Comparison of ENCODE assay signal across 14 mouse cellular contexts in the genomic region with DNA sequence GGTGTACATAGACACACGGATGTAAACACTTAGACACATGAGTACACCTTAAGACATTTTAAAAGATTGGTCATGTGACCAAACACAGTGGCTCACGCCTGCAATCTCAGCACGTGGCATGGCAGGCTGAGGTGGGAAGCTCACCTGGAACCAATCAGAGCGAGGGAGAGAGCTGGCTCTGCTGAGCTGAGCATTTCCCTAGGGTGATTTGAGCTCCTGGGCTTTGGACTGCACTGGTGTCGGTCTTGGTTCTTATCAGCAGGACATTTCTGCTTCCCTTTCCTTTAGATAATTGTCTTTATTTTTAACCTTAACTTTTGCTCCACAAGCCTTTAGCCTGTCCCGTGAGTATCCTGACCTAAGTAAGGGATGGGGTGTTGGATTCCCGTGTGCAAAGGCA. TPM values are rescaled to one million over a fixed set of nuclear protein-coding genes. Genes with fewer than 3 reads are reported as not detected.
DNase-seq lines count a peak whose midpoint lies in the region; ATAC-seq and TF ChIP-seq lines count a peak whose summit lies in the region.
"Had no signal": no experiment of that assay in that cellular context is flagged by ENCODE, and none has a peak within 500 bp of the region (broad histone marks: within the 10 kb centered on the region; RNA-seq: fewer than 3 reads in every experiment).

No protein-coding gene starts in this region.

- peak; percentile 55 for DNase-seq in kidney, adult 9 months
- no peak for DNase-seq in CH12.LX (ENCODE audit: extremely low read depth)
- DNase-seq in c-Kit-positive CD71-positive TER-119-positive erythroid progenitor cells, embryonic 14.5 days (ENCODE audit: low spot score): no peak
- no peak for DNase-seq in cerebellum, postnatal 10 days
- DNase-seq: cerebellum, postnatal 14 days; liver, embryonic 13.5 days; thymus, adult 2 months had no signal

- no peak overlapping the region for H3K4me2 ChIP-seq in forebrain, embryonic 13.5 days
- H3K4me2 ChIP-seq in forebrain, embryonic 15.5 days (replicated peaks): no peak overlapping the region
- H3K4me2 ChIP-seq in kidney, embryonic 16.5 days (replicated peaks; ENCODE audit: low read depth, low read length): no peak overlapping the region
- no peak overlapping the region for H3K4me2 ChIP-seq in CH12.LX (ENCODE audit: insufficient read depth, low read depth, poor library complexity, severe bottlenecking)
- peak overlapping the region; percentile 26 for H3K4me2 ChIP-seq in liver, embryonic 12.5 days
- H3K4me2 ChIP-seq: heart, embryonic 15.5 days; liver, embryonic 13.5 days; neural tube, embryonic 13.5 days had no signal

- in situ Hi-C loops in CH12.LX (cut with MboI; ENCODE audit: low pct_ligation_motif_present, low pct_unique_long_range_greater_than_20kb, low sequenced_read_pairs): no loop called here

- H3K27ac ChIP-seq in forebrain, embryonic 13.5 days: no peak overlapping the region
- H3K27ac ChIP-seq in forebrain, embryonic 15.5 days (replicated peaks): no peak overlapping the region
- H3K27ac ChIP-seq in kidney, embryonic 16.5 days (ENCODE audit: low read length): no peak overlapping the region
- no peak overlapping the region for H3K27ac ChIP-seq in CH12.LX (ENCODE audit: insufficient read depth, low read depth)
- no peak overlapping the region for H3K27ac ChIP-seq in liver, embryonic 12.5 days
- H3K27ac ChIP-seq: heart, embryonic 15.5 days; liver, embryonic 13.5 days; midbrain, embryonic 10.5 days; neural tube, embryonic 13.5 days had no signal

- dilution Hi-C loops in CH12.LX (cut with MboI; ENCODE audit: extremely low pct_ligation_motif_present, extremely low pct_unique_long_range_greater_than_20kb, low sequenced_read_pairs): no loop called here

- H3K27me3 ChIP-seq in forebrain, embryonic 13.5 days: no peaks in the 10 kb centered on the region
- H3K27me3 ChIP-seq in forebrain, embryonic 15.5 days: no peaks in the 10 kb centered on the region
- H3K27me3 ChIP-seq in kidney, embryonic 16.5 days (ENCODE audit: insufficient read depth, low read length): no peaks in the 10 kb centered on the region
- H3K27me3 ChIP-seq in CH12.LX (replicated peaks): no peaks in the 10 kb centered on the region
- H3K27me3 ChIP-seq in liver, embryonic 12.5 days (replicated peaks): 0 out of 2 replicates have a peak, but pooled peaks cover 3% of the 10 kb centered on the region
- H3K27me3 ChIP-seq: heart, embryonic 15.5 days; neural tube, embryonic 13.5 days had no signal

- no peaks in the 10 kb centered on the region for H3K79me2 ChIP-seq in CH12.LX (replicated peaks; ENCODE audit: control insufficient read depth, extremely low read depth, insufficient read depth, poor library complexity, severe bottlenecking)

- WGBS in forebrain, embryonic 13.5 days: 69% methylated on average over 7 of the region's 7 CpGs
- 65% methylated on average over 7 of the region's 7 CpGs for whole genome bisulfite sequencing in forebrain, embryonic 15.5 days
- 60% methylated on average over 7 of the region's 7 CpGs for WGBS in kidney, embryonic 16.5 days
- 19% methylated on average over 7 of the region's 7 CpGs for WGBS in liver, embryonic 12.5 days (ENCODE audit: insufficient replicate concordance)

- H3K36me3 ChIP-seq in forebrain, embryonic 13.5 days (ENCODE audit: poor library complexity, severe bottlenecking): peaks cover 26% of the 10 kb centered on the region
- peaks cover 12% of the 10 kb centered on the region for H3K36me3 ChIP-seq in forebrain, embryonic 15.5 days
- peaks cover 16% of the 10 kb centered on the region for H3K36me3 ChIP-seq in kidney, embryonic 16.5 days (ENCODE audit: insufficient read depth, low read length)
- peaks cover 23 to 47% of the 10 kb centered on the region in 2 experiments for H3K36me3 ChIP-seq in CH12.LX (replicated peaks in 1 of 2; ENCODE audit: control insufficient read depth in 1 of 2, insufficient read depth in 1 of 2, low read length in 1 of 2)
- H3K36me3 ChIP-seq in liver, embryonic 12.5 days: peaks cover 22% of the 10 kb centered on the region

- no peak for TF ChIP-seq CTCF in CH12.LX (conservative IDR thresholded peaks at IDR 0.05 in 1 of 2, IDR thresholded peaks at IDR 0.05 in 1 of 2; ENCODE audit: low read depth in 2 of 2, low read length in 2 of 2)

- no peaks in the 10 kb centered on the region for H3K9me3 ChIP-seq in forebrain, embryonic 13.5 days (replicated peaks)
- no peaks in the 10 kb centered on the region for H3K9me3 ChIP-seq in forebrain, embryonic 15.5 days
- no peaks in the 10 kb centered on the region for H3K9me3 ChIP-seq in kidney, embryonic 16.5 days (ENCODE audit: low read length)
- H3K9me3 ChIP-seq in CH12.LX (replicated peaks; ENCODE audit: low read length): no peaks in the 10 kb centered on the region
- H3K9me3 ChIP-seq in liver, embryonic 12.5 days (replicated peaks): no peaks in the 10 kb centered on the region
- H3K9me3 ChIP-seq: heart, embryonic 15.5 days; liver, embryonic 13.5 days; midbrain, embryonic 10.5 days; neural tube, embryonic 13.5 days had no signal

- no peak overlapping the region for H3K4me3 ChIP-seq in forebrain, embryonic 13.5 days
- no peak overlapping the region for H3K4me3 ChIP-seq in forebrain, embryonic 15.5 days
- no peak overlapping the region for H3K4me3 ChIP-seq in kidney, embryonic 16.5 days (ENCODE audit: low read length)
- H3K4me3 ChIP-seq in CH12.LX (replicated peaks in 1 of 3; ENCODE audit: low read depth in 2 of 3, low read length in 2 of 3, poor library complexity in 1 of 3): no peak overlapping the region
- H3K4me3 ChIP-seq in liver, embryonic 12.5 days: no peak overlapping the region
- H3K4me3 ChIP-seq: heart, embryonic 15.5 days; liver, embryonic 13.5 days; midbrain, embryonic 10.5 days; neural tube, embryonic 13.5 days had no signal

- no peak for TF ChIP-seq POLR2A in CH12.LX (IDR thresholded peaks at IDR 0.05; ENCODE audit: low read depth, low read length)

- no peak for TF ChIP-seq RAD21 in CH12.LX (IDR thresholded peaks at IDR 0.05; ENCODE audit: low read depth, low read length)

- no peak for TF ChIP-seq EP300 in CH12.LX (IDR thresholded peaks at IDR 0.05; ENCODE audit: low read length)

- no peak overlapping the region for H3K9ac ChIP-seq in forebrain, embryonic 13.5 days
- no peak overlapping the region for H3K9ac ChIP-seq in forebrain, embryonic 15.5 days (replicated peaks)
- H3K9ac ChIP-seq in kidney, embryonic 16.5 days (replicated peaks; ENCODE audit: low read length): no peak overlapping the region
- no peak overlapping the region for H3K9ac ChIP-seq in CH12.LX (ENCODE audit: insufficient read depth, low read depth)
- no peak overlapping the region for H3K9ac ChIP-seq in liver, embryonic 12.5 days
- H3K9ac ChIP-seq: heart, embryonic 15.5 days; liver, embryonic 13.5 days; neural tube, embryonic 13.5 days had no signal

- H3K4me1 ChIP-seq in forebrain, embryonic 13.5 days: no peaks in the 10 kb centered on the region
- H3K4me1 ChIP-seq in forebrain, embryonic 15.5 days: no peaks in the 10 kb centered on the region
- H3K4me1 ChIP-seq in kidney, embryonic 16.5 days (ENCODE audit: insufficient read depth, low read length): peaks cover 16% of the 10 kb centered on the region
- H3K4me1 ChIP-seq in CH12.LX (ENCODE audit: control insufficient read depth in 1 of 2, insufficient read depth in 2 of 2): no peaks in the 10 kb centered on the region
- peaks cover 59% of the 10 kb centered on the region for H3K4me1 ChIP-seq in liver, embryonic 12.5 days
- H3K4me1 ChIP-seq: neural tube, embryonic 13.5 days had no signal

- ATAC-seq in forebrain, embryonic 13.5 days: 0 out of 2 replicates have a peak, but pooled peaks have one; percentile 36
- no peak for ATAC-seq in forebrain, embryonic 15.5 days (replicated peaks)
- ATAC-seq in kidney, embryonic 16.5 days (ENCODE audit: low FRiP score, low TSS enrichment): no peak
- ATAC-seq in liver, embryonic 12.5 days: no peak

RNA-seq across cellular contexts. Expression of gene Msmp, which starts 3.4 kb away (rescaled TPM):
- 0.65 and 1.8 TPM in 2 replicates for polyA plus RNA-seq in forebrain, embryonic 13.5 days (2015; fragmentation: Nextera tagmentation; extraction: Ambion mirVana)
- polyA plus RNA-seq in forebrain, embryonic 15.5 days (2015; fragmentation: Nextera tagmentation; extraction: Ambion mirVana): 0.56 and 0.81 TPM in 2 replicates
- 0.89 and 3.1 TPM in 2 replicates for polyA plus RNA-seq in kidney, embryonic 16.5 days (2015; fragmentation: Nextera tagmentation; extraction: Ambion mirVana)
- 0.46 and 0.72 TPM in 2 replicates for total RNA-seq in CH12.LX (2012; rRNA removed)
- total RNA-seq in CH12.LX (2014; rRNA removed): not detected in 2 replicates
- 5.9 and 6.3 TPM in 2 replicates for polyA plus RNA-seq in CH12.LX (2012; ENCODE audit: insufficient read length, low read depth)
- polyA plus RNA-seq in liver, embryonic 12.5 days (2016; fragmentation: Nextera tagmentation; extraction: Ambion mirVana): 1.1 TPM in 1 of 2 replicates, not detected in the other
- polyA plus RNA-seq: liver, embryonic 13.5 days; neural tube, embryonic 13.5 days; thymus, adult 2 months had no signal

RNA-seq across cellular contexts. Expression of gene Gba2, which starts 9.0 kb away (rescaled TPM):
- 44.5 and 47.4 TPM in 2 replicates for polyA plus RNA-seq in forebrain, embryonic 13.5 days (2015; fragmentation: Nextera tagmentation; extraction: Ambion mirVana)
- polyA plus RNA-seq in forebrain, embryonic 15.5 days (2015; fragmentation: Nextera tagmentation; extraction: Ambion mirVana): 59.1 and 61.0 TPM in 2 replicates
- polyA plus RNA-seq in kidney, embryonic 16.5 days (2015; fragmentation: Nextera tagmentation; extraction: Ambion mirVana): 25.8 and 26.3 TPM in 2 replicates
- total RNA-seq in CH12.LX (2012; rRNA removed): 3.6 and 4.1 TPM in 2 replicates
- 3.2 TPM in 2 replicates for total RNA-seq in CH12.LX (2014; rRNA removed)
- 8.7 and 11.2 TPM in 2 replicates for polyA plus RNA-seq in CH12.LX (2012; ENCODE audit: insufficient read length, low read depth)
- 23.5 and 23.6 TPM in 2 replicates for polyA plus RNA-seq in liver, embryonic 12.5 days (2016; fragmentation: Nextera tagmentation; extraction: Ambion mirVana)

RNA-seq across cellular contexts. Expression of gene Rgp1, which starts 9.2 kb away (rescaled TPM):
- 27.5 and 27.9 TPM in 2 replicates for polyA plus RNA-seq in forebrain, embryonic 13.5 days (2015; fragmentation: Nextera tagmentation; extraction: Ambion mirVana)
- 21.5 and 28.2 TPM in 2 replicates for polyA plus RNA-seq in forebrain, embryonic 15.5 days (2015; fragmentation: Nextera tagmentation; extraction: Ambion mirVana)
- polyA plus RNA-seq in kidney, embryonic 16.5 days (2015; fragmentation: Nextera tagmentation; extraction: Ambion mirVana): 32.3 and 33.0 TPM in 2 replicates
- total RNA-seq in CH12.LX (2012; rRNA removed) (16.6 and 22.0 TPM in 2 replicates), CH12.LX (2014; rRNA removed) (5.4 and 10.1 TPM in 2 replicates)
- polyA plus RNA-seq in CH12.LX (2012; ENCODE audit: insufficient read length, low read depth): 32.7 and 37.0 TPM in 2 replicates
- 17.4 and 18.0 TPM in 2 replicates for polyA plus RNA-seq in liver, embryonic 12.5 days (2016; fragmentation: Nextera tagmentation; extraction: Ambion mirVana)

RNA-seq across cellular contexts. Expression of gene Tln1, which starts 25.2 kb away (rescaled TPM):
- polyA plus RNA-seq in forebrain, embryonic 13.5 days (2015; fragmentation: Nextera tagmentation; extraction: Ambion mirVana): 48.0 and 54.7 TPM in 2 replicates
- polyA plus RNA-seq in forebrain, embryonic 15.5 days (2015; fragmentation: Nextera tagmentation; extraction: Ambion mirVana): 53.2 and 54.2 TPM in 2 replicates
- 66.5 and 69.1 TPM in 2 replicates for polyA plus RNA-seq in kidney, embryonic 16.5 days (2015; fragmentation: Nextera tagmentation; extraction: Ambion mirVana)
- total RNA-seq in CH12.LX (2012; rRNA removed) (59.3 and 60.4 TPM in 2 replicates), CH12.LX (2014; rRNA removed) (22.3 and 22.7 TPM in 2 replicates)
- polyA plus RNA-seq in CH12.LX (2012; ENCODE audit: insufficient read length, low read depth): 50.1 and 69.2 TPM in 2 replicates
- 73.3 and 75.5 TPM in 2 replicates for polyA plus RNA-seq in liver, embryonic 12.5 days (2016; fragmentation: Nextera tagmentation; extraction: Ambion mirVana)

RNA-seq across cellular contexts. Expression of gene Creb3, which starts 25.5 kb away (rescaled TPM):
- polyA plus RNA-seq in forebrain, embryonic 13.5 days (2015; fragmentation: Nextera tagmentation; extraction: Ambion mirVana): 61.8 and 65.1 TPM in 2 replicates
- polyA plus RNA-seq in forebrain, embryonic 15.5 days (2015; fragmentation: Nextera tagmentation; extraction: Ambion mirVana): 77.7 and 78.8 TPM in 2 replicates
- polyA plus RNA-seq in kidney, embryonic 16.5 days (2015; fragmentation: Nextera tagmentation; extraction: Ambion mirVana): 80.2 and 83.0 TPM in 2 replicates
- total RNA-seq in CH12.LX (2012; rRNA removed) (32.9 and 34.2 TPM in 2 replicates), CH12.LX (2014; rRNA removed) (26.1 and 27.6 TPM in 2 replicates)
- polyA plus RNA-seq in CH12.LX (2012; ENCODE audit: insufficient read length, low read depth): 33.1 and 37.2 TPM in 2 replicates
- polyA plus RNA-seq in liver, embryonic 12.5 days (2016; fragmentation: Nextera tagmentation; extraction: Ambion mirVana): 17.9 and 19.7 TPM in 2 replicates
